Mouse (Mus musculus) c-Kit-positive CD71-positive TER-119-positive erythroid progenitor cells, embryonic 14.5 days (primary cell): ENCODE measurements around the gene Stat4.

Experiments used
- DNase-seq: peaks from one replicate; pipeline ENCODE4 v3.0.0-alpha.2; 2013; ENCODE audit warnings: low spot score

Stat4 gene

GRCm38 (mm10) chr1:51986848-51987247 is at the start of gene Stat4:
Gene Stat4 (plus strand): TSS chr1:51987148.
- DNase-seq, result no peak

- no peak for DNase-seq
Measured at GRCm38 (mm10) chr1:51938357-51938756, 48.6 kb upstream of the Stat4 start.

GRCm38 (mm10) chr1:51944755-51945154 is 42.2 kb upstream of the Stat4 start:
- no peak for DNase-seq

GRCm38 (mm10) chr1:51947116-51947515 is 39.8 kb upstream of the Stat4 start:
- no peak for DNase-seq

GRCm38 (mm10) chr1:51964647-51965046 is 22.3 kb upstream of the Stat4 start:
- no peak for DNase-seq

- no peak for DNase-seq
Measured at GRCm38 (mm10) chr1:51968994-51969393, 18.0 kb upstream of the Stat4 start.

- DNase-seq, result no peak
Measured at GRCm38 (mm10) chr1:51970182-51970581, 16.8 kb upstream of the Stat4 start.

- no peak for DNase-seq
Measured at GRCm38 (mm10) chr1:51975589-51975988, 11.4 kb upstream of the Stat4 start.

- no peak for DNase-seq
Measured at GRCm38 (mm10) chr1:51979048-51979447, 7.9 kb upstream of the Stat4 start.

GRCm38 (mm10) chr1:51991983-51992609 is 5.1 kb downstream of the Stat4 start:
- DNase-seq, result no peak

GRCm38 (mm10) chr1:51996056-51996455 is 9.1 kb downstream of the Stat4 start:
- DNase-seq, result no peak

- no peak for DNase-seq
Measured at GRCm38 (mm10) chr1:51996751-51997659, 10.1 kb downstream of the Stat4 start.

GRCm38 (mm10) chr1:51998542-51998941 is 11.6 kb downstream of the Stat4 start:
- DNase-seq, result no peak

- peak; percentile 36 for DNase-seq
Measured at GRCm38 (mm10) chr1:52004096-52004495, 17.1 kb downstream of the Stat4 start.

- no peak for DNase-seq
Measured at GRCm38 (mm10) chr1:52008443-52008842, 21.5 kb downstream of the Stat4 start.

- DNase-seq, result no peak
Measured at GRCm38 (mm10) chr1:52008947-52009346, 22.0 kb downstream of the Stat4 start.

GRCm38 (mm10) chr1:52010741-52011140 is 23.8 kb downstream of the Stat4 start:
- no peak for DNase-seq

- no peak for DNase-seq
Measured at GRCm38 (mm10) chr1:52011227-52011626, 24.3 kb downstream of the Stat4 start.

GRCm38 (mm10) chr1:52012231-52012630 is 25.3 kb downstream of the Stat4 start:
- DNase-seq, result no peak

- DNase-seq, result no peak
Measured at GRCm38 (mm10) chr1:52012757-52013156, 25.8 kb downstream of the Stat4 start.

- DNase-seq, result no peak
Measured at GRCm38 (mm10) chr1:52019621-52020020, 32.7 kb downstream of the Stat4 start.

- DNase-seq, result no peak
Measured at GRCm38 (mm10) chr1:52021936-52022725, 35.2 kb downstream of the Stat4 start.

- DNase-seq, result no peak
Measured at GRCm38 (mm10) chr1:52028686-52029085, 41.7 kb downstream of the Stat4 start.
